In genomic region chr8:15669515-15669914, GRCm38 (mm10) we compare ENCODE assay signal across 22 mouse cellular contexts.
A peak's percentile ranks its signal among the peaks of the same experiment; 100 is the strongest.
DNase-seq lines count a peak whose midpoint lies in the region; ATAC-seq and TF ChIP-seq lines count a peak whose summit lies in the region.
"Had no signal": no experiment of that assay in that cellular context is flagged by ENCODE, and none has a peak within 500 bp of the region (broad histone marks: within the 10 kb centered on the region; RNA-seq: fewer than 3 reads in every experiment).

No protein-coding gene starts in this region.

- 0 out of 2 replicates have a peak, but pooled peaks have one; percentile 22 for ATAC-seq in embryonic facial prominence, embryonic 14.5 days (ENCODE audit: low read depth)
- ATAC-seq in kidney, embryonic 15.5 days (replicated peaks; ENCODE audit: low FRiP score) = no peak
- ATAC-seq in midbrain, embryonic 15.5 days (replicated peaks) = peak; percentile 58; the same call in 1 of the 2 replicates
- no peak for ATAC-seq in midbrain, postnatal 0 days (ENCODE audit: low FRiP score)
- ATAC-seq: activated CD4-positive, CD25-positive, alpha-beta regulatory T cell, adult 4 months; forebrain, embryonic 13.5 days; forebrain, embryonic 16.5 days; hindbrain, embryonic 16.5 days had no signal

- H3K4me3 ChIP-seq in embryonic facial prominence, embryonic 14.5 days (ENCODE audit: low read depth, low read length) = no peak overlapping the region
- H3K4me3 ChIP-seq in embryonic facial prominence, embryonic 10.5 days = no peak overlapping the region
- no peak overlapping the region for H3K4me3 ChIP-seq in kidney, embryonic 15.5 days (replicated peaks)
- no peak overlapping the region for H3K4me3 ChIP-seq in midbrain, embryonic 15.5 days
- no peak overlapping the region for H3K4me3 ChIP-seq in midbrain, postnatal 0 days (ENCODE audit: low read depth, low read length)
- H3K4me3 ChIP-seq: embryonic facial prominence, embryonic 13.5 days; forebrain, embryonic 10.5 days; forebrain, embryonic 13.5 days; hindbrain, embryonic 10.5 days; hindbrain, embryonic 13.5 days had no signal

- H3K4me1 ChIP-seq in embryonic facial prominence, embryonic 14.5 days (ENCODE audit: control insufficient read depth, insufficient read depth, low read length) = no peaks in the 10 kb centered on the region
- peaks cover 3% of the 10 kb centered on the region; the same call in 1 of the 2 replicates for H3K4me1 ChIP-seq in embryonic facial prominence, embryonic 10.5 days
- peaks cover 15% of the 10 kb centered on the region for H3K4me1 ChIP-seq in kidney, embryonic 15.5 days
- H3K4me1 ChIP-seq in midbrain, embryonic 15.5 days = 0 out of 2 replicates have a peak, but pooled peaks cover 6% of the 10 kb centered on the region
- peaks cover 3% of the 10 kb centered on the region; the same call in 1 of the 2 replicates for H3K4me1 ChIP-seq in midbrain, postnatal 0 days (ENCODE audit: insufficient read depth, low read length)
- H3K4me1 ChIP-seq: embryonic facial prominence, embryonic 13.5 days; forebrain, embryonic 13.5 days had no signal

- DNase-seq in embryonic facial prominence, embryonic 14.5 days (ENCODE audit: low spot score) = peak; percentile 1
- no peak for DNase-seq in embryonic facial prominence, embryonic 10.5 days (ENCODE audit: low spot score)
- no peak for DNase-seq in kidney, postnatal 14 days
- DNase-seq in midbrain, postnatal 0 days (ENCODE audit: low spot score) = no peak
- DNase-seq: adrenal gland, adult 8-10 months; adrenal gland, postnatal 25 days; cerebellum, adult 2 months; cerebellum, adult 9-11 months; cerebellum, postnatal 25 days; gastrocnemius, postnatal 10 days; gastrocnemius, postnatal 36 days had no signal

- no peaks in the 10 kb centered on the region for H3K9me3 ChIP-seq in embryonic facial prominence, embryonic 14.5 days (ENCODE audit: control insufficient read depth, low read length)
- H3K9me3 ChIP-seq in embryonic facial prominence, embryonic 10.5 days = no peaks in the 10 kb centered on the region
- no peaks in the 10 kb centered on the region for H3K9me3 ChIP-seq in kidney, embryonic 15.5 days (replicated peaks)
- no peaks in the 10 kb centered on the region for H3K9me3 ChIP-seq in midbrain, embryonic 15.5 days
- H3K9me3 ChIP-seq in midbrain, postnatal 0 days (ENCODE audit: low read length) = no peaks in the 10 kb centered on the region
- H3K9me3 ChIP-seq: embryonic facial prominence, embryonic 13.5 days; forebrain, embryonic 10.5 days; forebrain, embryonic 13.5 days; hindbrain, embryonic 10.5 days; hindbrain, embryonic 13.5 days had no signal

- H3K9ac ChIP-seq in embryonic facial prominence, embryonic 14.5 days (ENCODE audit: low read depth, low read length) = no peak overlapping the region
- no peak overlapping the region for H3K9ac ChIP-seq in kidney, embryonic 15.5 days
- no peak overlapping the region for H3K9ac ChIP-seq in midbrain, embryonic 15.5 days
- no peak overlapping the region for H3K9ac ChIP-seq in midbrain, postnatal 0 days (replicated peaks; ENCODE audit: low read length, poor library complexity, severe bottlenecking)
- H3K9ac ChIP-seq: embryonic facial prominence, embryonic 13.5 days; forebrain, embryonic 13.5 days; hindbrain, embryonic 13.5 days had no signal

- no peak overlapping the region for H3K4me2 ChIP-seq in embryonic facial prominence, embryonic 14.5 days (ENCODE audit: low read depth, low read length)
- H3K4me2 ChIP-seq in kidney, embryonic 15.5 days = no peak overlapping the region
- H3K4me2 ChIP-seq in midbrain, embryonic 15.5 days = no peak overlapping the region
- no peak overlapping the region for H3K4me2 ChIP-seq in midbrain, postnatal 0 days (ENCODE audit: low read depth, low read length, poor library complexity, severe bottlenecking)
- H3K4me2 ChIP-seq: embryonic facial prominence, embryonic 13.5 days; forebrain, embryonic 13.5 days; heart, embryonic 11.5 days; hindbrain, embryonic 13.5 days had no signal

- TF ChIP-seq CTCF in midbrain, postnatal 0 days (IDR thresholded peaks at IDR 0.05) = no peak

- H3K36me3 ChIP-seq in embryonic facial prominence, embryonic 14.5 days (ENCODE audit: control insufficient read depth, insufficient read depth, low read length) = no peaks in the 10 kb centered on the region
- H3K36me3 ChIP-seq in embryonic facial prominence, embryonic 10.5 days (replicated peaks) = no peaks in the 10 kb centered on the region
- H3K36me3 ChIP-seq in kidney, embryonic 15.5 days = no peaks in the 10 kb centered on the region
- no peaks in the 10 kb centered on the region for H3K36me3 ChIP-seq in midbrain, embryonic 15.5 days (replicated peaks)
- no peaks in the 10 kb centered on the region for H3K36me3 ChIP-seq in midbrain, postnatal 0 days (ENCODE audit: insufficient read depth, low read length)
- H3K36me3 ChIP-seq: embryonic facial prominence, embryonic 13.5 days; forebrain, embryonic 10.5 days; hindbrain, embryonic 10.5 days; hindbrain, embryonic 13.5 days had no signal

- no peaks in the 10 kb centered on the region for H3K27me3 ChIP-seq in embryonic facial prominence, embryonic 14.5 days (replicated peaks; ENCODE audit: control insufficient read depth, insufficient read depth, low read length)
- no peaks in the 10 kb centered on the region for H3K27me3 ChIP-seq in embryonic facial prominence, embryonic 10.5 days (replicated peaks; ENCODE audit: low read depth, poor library complexity, severe bottlenecking)
- H3K27me3 ChIP-seq in kidney, embryonic 15.5 days = no peaks in the 10 kb centered on the region
- H3K27me3 ChIP-seq in midbrain, embryonic 15.5 days (replicated peaks) = no peaks in the 10 kb centered on the region
- no peaks in the 10 kb centered on the region for H3K27me3 ChIP-seq in midbrain, postnatal 0 days (ENCODE audit: insufficient read depth, low read length)
- H3K27me3 ChIP-seq: embryonic facial prominence, embryonic 13.5 days; forebrain, embryonic 13.5 days; hindbrain, embryonic 13.5 days had no signal

- no peak overlapping the region for H3K27ac ChIP-seq in embryonic facial prominence, embryonic 14.5 days (replicated peaks; ENCODE audit: low read depth, low read length)
- no peak overlapping the region for H3K27ac ChIP-seq in embryonic facial prominence, embryonic 10.5 days (replicated peaks)
- H3K27ac ChIP-seq in kidney, embryonic 15.5 days = peak overlapping the region; percentile 82; the same call in 1 of the 2 replicates
- H3K27ac ChIP-seq in midbrain, embryonic 15.5 days = no peak overlapping the region
- H3K27ac ChIP-seq in midbrain, postnatal 0 days (ENCODE audit: low read depth, low read length) = no peak overlapping the region
- H3K27ac ChIP-seq: embryonic facial prominence, embryonic 13.5 days; forebrain, embryonic 10.5 days; forebrain, embryonic 13.5 days; hindbrain, embryonic 10.5 days; hindbrain, embryonic 13.5 days had no signal

- 56% methylated on average over 3 of the region's 3 CpGs for WGBS in embryonic facial prominence, embryonic 14.5 days
- 83% methylated on average over 3 of the region's 3 CpGs for WGBS in embryonic facial prominence, embryonic 10.5 days
- 51% methylated on average over 3 of the region's 3 CpGs for WGBS in kidney, embryonic 15.5 days
- WGBS in midbrain, embryonic 15.5 days = 54% methylated on average over 3 of the region's 3 CpGs
- 50% methylated on average over 3 of the region's 3 CpGs for WGBS in midbrain, postnatal 0 days

Comparison
In these comparisons a context has a peak if more than half of its experiments do, and no peak if none do; other contexts are left out.
1. ATAC-seq: peak in embryonic facial prominence, embryonic 14.5 days (single experiment) and midbrain, embryonic 15.5 days (single experiment); none in kidney, embryonic 15.5 days (single experiment) and midbrain, postnatal 0 days (single experiment).